Mouse (Mus musculus): ENCODE results near the gene Taf3. TPM values are rescaled to one million over a fixed set of nuclear protein-coding genes. Genes with fewer than 3 reads are reported as not detected.

The Taf3 gene
- polyA plus RNA-seq, 1 experiment: 6.9 TPM

DNA sequence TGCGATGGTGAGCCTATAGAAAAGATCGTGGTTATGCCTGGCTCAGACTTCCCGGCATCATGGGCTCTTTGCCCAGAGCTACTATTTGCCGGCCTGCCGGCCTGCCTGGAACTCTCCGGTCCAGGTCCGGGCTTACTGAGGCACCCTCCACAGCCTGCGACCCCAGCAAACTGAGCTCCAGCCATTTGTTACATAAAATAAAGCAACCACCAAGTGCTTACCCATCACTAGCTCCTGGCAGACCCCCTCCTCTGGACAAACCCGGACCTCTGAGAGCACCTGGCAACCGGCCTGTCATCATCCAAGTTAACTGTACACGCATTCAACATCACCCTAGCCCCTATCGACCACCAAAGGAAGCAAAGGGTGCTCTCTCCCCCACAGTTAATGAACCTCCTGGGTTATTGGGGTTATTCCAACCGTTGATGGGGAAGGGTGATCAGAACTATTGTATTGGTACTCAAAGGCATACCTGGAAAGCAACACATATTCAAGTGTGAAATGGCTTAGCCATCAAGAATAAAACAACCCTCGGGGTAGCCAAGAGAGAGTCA is 163.1 kb downstream of the Taf3 start:
- Histone ChIP-seq H3K36me3 (ENCODE audit: control insufficient read depth, insufficient read depth, low read length) (no peaks in the 10 kb centered on the region), H3K4me3 (ENCODE audit: low read depth, low read length) (no peak overlapping the region), H3K27ac (ENCODE audit: insufficient read depth, low read depth, low read length) (no peak overlapping the region), H3K4me1 (ENCODE audit: control insufficient read depth, insufficient read depth, insufficient read length, low read length) (peaks cover 8% of the 10 kb centered on the region), H3K27me3 (ENCODE audit: control insufficient read depth, insufficient read depth, low read length) (peaks cover 88% of the 10 kb centered on the region)
- TF ChIP-seq POLR2A (IDR thresholded peaks at IDR 0.05; ENCODE audit: low read depth, low read length) (no peak), CTCF (IDR thresholded peaks at IDR 0.05; ENCODE audit: extremely low read depth, insufficient read length, insufficient replicate concordance, low read depth, low read length) (no peak)
- whole genome bisulfite sequencing: 13% methylated on average over 14 of the region's 14 CpGs

DNA sequence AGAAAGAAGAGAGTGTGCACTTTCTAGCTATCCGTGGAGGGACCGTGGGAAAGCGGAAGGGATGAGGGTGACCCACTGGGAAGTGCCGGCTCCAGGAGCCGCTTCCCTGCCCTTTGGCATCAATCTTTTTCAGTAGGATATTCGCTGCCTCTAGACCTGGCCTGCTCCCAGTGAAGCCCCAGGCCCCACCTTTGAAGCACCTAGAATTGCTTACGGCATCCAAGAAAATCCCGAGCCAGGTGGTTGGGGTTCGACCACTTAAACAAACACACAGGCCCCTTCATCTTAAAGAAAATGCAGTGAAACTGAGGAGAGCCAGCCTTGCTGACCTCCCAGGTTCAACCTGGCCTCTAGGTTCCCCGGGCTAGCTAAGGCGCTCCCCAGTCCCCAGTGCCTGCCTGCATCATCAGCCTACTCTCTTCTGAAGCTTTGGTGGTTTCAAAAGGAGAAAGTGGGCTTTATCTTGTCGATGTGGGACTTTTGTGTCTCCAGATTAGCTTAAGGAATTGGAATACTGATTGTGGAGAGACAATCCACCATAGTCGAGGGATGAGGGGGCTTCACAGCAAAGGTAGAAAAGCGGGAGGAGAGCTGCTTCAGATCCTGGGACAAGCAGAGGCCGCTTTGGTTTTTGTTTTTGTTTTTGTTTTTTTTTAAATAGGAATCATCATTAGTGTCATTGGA is 163.7 kb downstream of the Taf3 start:
- Histone ChIP-seq H3K27me3 (ENCODE audit: control insufficient read depth, insufficient read depth, low read length) (peaks cover 89% of the 10 kb centered on the region), H3K4me1 (ENCODE audit: control insufficient read depth, insufficient read depth, insufficient read length, low read length) (peaks cover 8% of the 10 kb centered on the region), H3K27ac (ENCODE audit: insufficient read depth, low read depth, low read length) (no peak overlapping the region), H3K4me3 (ENCODE audit: low read depth, low read length) (no peak overlapping the region), H3K36me3 (ENCODE audit: control insufficient read depth, insufficient read depth, low read length) (no peaks in the 10 kb centered on the region)
- WGBS: 13% methylated on average over 15 of the region's 15 CpGs
- TF ChIP-seq CTCF (IDR thresholded peaks at IDR 0.05; ENCODE audit: extremely low read depth, insufficient read length, insufficient replicate concordance, low read depth, low read length): no peak
- no peak for TF ChIP-seq POLR2A (IDR thresholded peaks at IDR 0.05; ENCODE audit: low read depth, low read length)

DNA sequence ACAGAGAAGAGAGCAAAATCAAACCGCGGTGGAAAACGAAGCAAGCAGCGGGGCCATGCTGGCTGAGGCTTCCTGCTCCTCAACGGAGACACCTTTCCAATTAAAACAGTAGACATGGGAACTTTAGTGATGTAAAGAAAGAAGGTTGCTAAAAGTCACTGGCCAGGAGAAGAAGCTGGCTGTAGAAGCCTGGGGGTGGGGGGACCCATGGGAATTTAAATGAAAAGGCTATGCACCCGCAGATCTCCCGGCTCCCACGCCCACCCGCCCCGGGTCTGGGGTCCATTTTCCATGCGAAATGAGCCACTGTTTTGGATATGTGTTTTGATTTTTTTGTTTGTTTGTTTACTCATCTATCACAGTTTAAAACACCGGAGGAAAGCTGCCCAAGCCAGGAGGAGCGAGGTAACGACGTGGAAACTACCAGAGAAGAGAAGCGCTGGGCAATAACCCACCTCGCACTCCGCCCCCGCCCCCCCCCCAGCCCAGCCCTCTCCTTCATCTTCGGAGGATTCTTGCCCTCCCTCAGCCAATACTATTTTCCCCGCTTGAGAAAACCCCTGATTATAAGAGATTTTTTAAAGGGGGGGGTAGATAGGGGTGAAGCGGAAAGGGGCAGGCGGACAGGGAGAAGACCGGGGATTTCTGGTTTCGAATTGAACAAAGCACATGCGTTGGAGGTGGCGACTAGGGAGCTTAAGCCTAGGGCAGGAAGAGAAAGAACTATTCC is 164.4 kb downstream of the Taf3 start:
- no peak overlapping the region for H3K27ac ChIP-seq (ENCODE audit: insufficient read depth, low read depth, low read length)
- H3K27me3 ChIP-seq (ENCODE audit: control insufficient read depth, insufficient read depth, low read length): peaks cover 88% of the 10 kb centered on the region
- H3K4me1 ChIP-seq (ENCODE audit: control insufficient read depth, insufficient read depth, insufficient read length, low read length): peaks cover 3% of the 10 kb centered on the region; the same call in 1 of the 2 replicates
- 4% methylated on average over 27 of the region's 27 CpGs for WGBS
- TF ChIP-seq POLR2A (IDR thresholded peaks at IDR 0.05; ENCODE audit: low read depth, low read length): no peak
- no peak for TF ChIP-seq CTCF (IDR thresholded peaks at IDR 0.05; ENCODE audit: extremely low read depth, insufficient read length, insufficient replicate concordance, low read depth, low read length)
- no peaks in the 10 kb centered on the region for H3K36me3 ChIP-seq (ENCODE audit: control insufficient read depth, insufficient read depth, low read length)
- no peak overlapping the region for H3K4me3 ChIP-seq (ENCODE audit: low read depth, low read length)

DNA sequence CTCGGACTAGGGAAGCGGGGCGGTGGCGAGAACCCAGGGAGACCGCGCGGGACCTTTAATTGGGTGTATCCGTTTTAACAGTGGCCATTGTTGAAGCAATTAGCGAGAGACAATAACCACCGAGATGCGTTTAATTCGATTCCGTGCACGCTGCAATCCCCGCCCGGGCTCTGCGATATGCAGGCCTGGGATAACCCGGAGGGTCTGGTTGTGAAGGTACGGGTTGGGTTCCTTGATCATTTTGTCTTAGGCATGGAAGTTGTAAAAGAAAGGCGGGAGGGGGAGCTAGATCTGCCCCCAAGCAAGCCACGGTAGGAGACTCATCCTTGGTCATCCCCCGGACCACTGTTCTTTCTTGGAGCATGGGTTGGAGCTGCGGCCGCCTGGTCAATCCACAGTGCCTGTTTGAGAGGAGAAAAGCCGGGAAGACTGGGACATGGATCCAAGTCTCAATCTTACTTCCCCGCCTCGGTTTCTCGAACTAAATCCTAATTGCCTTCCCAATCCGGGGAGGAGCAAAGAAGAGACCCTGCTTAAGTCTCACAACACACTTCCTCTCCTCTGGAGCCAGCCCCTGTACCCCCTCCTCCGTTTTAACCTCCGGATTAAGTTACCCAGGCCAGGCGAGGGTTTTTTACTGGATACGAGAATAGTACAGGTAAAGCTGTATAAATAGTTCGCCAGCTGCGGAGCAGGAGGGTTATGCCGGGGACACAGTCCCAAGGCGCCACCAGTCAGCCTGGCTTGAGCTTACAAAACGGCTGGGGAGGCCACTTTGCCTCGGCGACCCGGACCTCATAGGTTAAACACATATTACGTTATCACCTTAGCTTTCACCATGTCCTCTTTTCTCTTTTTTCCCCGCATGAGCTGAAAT is 165.2 kb downstream of the Taf3 start:
- peaks cover 90% of the 10 kb centered on the region for H3K27me3 ChIP-seq (ENCODE audit: control insufficient read depth, insufficient read depth, low read length)
- WGBS: 3% methylated on average over 43 of the region's 43 CpGs
- H3K4me1 ChIP-seq (ENCODE audit: control insufficient read depth, insufficient read depth, insufficient read length, low read length): peaks cover 2% of the 10 kb centered on the region; the same call in 1 of the 2 replicates
- H3K4me3 ChIP-seq (ENCODE audit: low read depth, low read length): peak overlapping the region; percentile 23; the same call in 1 of the 2 replicates
- H3K36me3 ChIP-seq (ENCODE audit: control insufficient read depth, insufficient read depth, low read length): no peaks in the 10 kb centered on the region
- no peak overlapping the region for H3K27ac ChIP-seq (ENCODE audit: insufficient read depth, low read depth, low read length)
- TF ChIP-seq CTCF (IDR thresholded peaks at IDR 0.05; ENCODE audit: extremely low read depth, insufficient read length, insufficient replicate concordance, low read depth, low read length): 0 out of 2 replicates have a peak, but pooled peaks have one; percentile 4
- no peak for TF ChIP-seq POLR2A (IDR thresholded peaks at IDR 0.05; ENCODE audit: low read depth, low read length)

DNA sequence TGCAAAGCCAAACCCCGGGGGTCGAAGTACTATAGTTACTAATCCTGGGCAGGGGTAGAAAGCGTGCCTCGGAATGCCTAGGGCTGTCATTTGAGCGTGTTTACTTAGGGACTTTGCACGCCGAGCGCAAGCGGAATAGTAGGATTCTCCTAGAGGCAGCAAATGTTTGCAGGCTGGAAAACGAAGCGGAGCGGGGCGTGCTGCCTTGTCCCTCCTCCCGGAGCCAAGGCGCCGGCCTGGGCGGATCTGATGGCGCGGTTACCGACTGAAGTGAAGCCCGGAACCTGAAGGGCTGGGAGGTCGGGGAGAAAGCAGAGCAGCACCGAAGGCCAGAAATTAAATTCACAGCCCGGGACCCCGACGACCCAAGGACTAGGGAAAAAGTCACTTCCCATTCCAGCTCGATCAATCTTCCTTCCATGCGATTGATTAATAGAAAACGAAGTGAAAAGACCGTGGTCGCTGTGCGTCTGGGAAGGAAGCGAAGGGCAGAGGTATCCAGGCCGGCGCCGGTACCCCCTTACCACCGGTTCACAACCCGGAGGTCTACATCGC is 165.9 kb downstream of the Taf3 start:
- H3K36me3 ChIP-seq (ENCODE audit: control insufficient read depth, insufficient read depth, low read length): no peaks in the 10 kb centered on the region
- TF ChIP-seq CTCF (IDR thresholded peaks at IDR 0.05; ENCODE audit: extremely low read depth, insufficient read length, insufficient replicate concordance, low read depth, low read length) (no peak), POLR2A (IDR thresholded peaks at IDR 0.05; ENCODE audit: low read depth, low read length) (no peak)
- no peak overlapping the region for H3K27ac ChIP-seq (ENCODE audit: insufficient read depth, low read depth, low read length)
- H3K4me3 ChIP-seq (ENCODE audit: low read depth, low read length): peak overlapping the region; percentile 23; the same call in 1 of the 2 replicates
- peaks cover 90% of the 10 kb centered on the region for H3K27me3 ChIP-seq (ENCODE audit: control insufficient read depth, insufficient read depth, low read length)
- WGBS: 1% methylated on average over 39 of the region's 39 CpGs
- peaks cover 5% of the 10 kb centered on the region for H3K4me1 ChIP-seq (ENCODE audit: control insufficient read depth, insufficient read depth, insufficient read length, low read length)

DNA sequence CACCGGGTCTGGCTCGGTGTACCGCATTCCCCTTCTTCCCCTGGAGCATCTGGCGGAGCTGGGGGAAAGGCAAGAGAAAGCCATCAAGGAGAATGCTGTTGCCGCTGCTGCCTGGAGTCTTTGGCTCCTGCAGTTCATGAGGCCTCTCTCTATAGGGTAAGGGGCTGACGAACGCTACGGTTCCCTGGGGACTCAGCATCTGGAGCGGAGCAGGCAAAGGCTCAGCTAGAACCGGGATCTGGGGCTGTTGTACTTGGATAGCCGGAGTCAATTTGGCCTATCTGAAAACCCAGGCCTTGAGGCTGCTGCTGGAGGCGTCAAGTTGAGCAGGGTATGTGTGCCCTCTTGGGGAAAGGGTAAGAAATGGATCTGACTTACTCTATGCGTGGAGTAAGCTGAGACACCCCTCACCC is 166.8 kb downstream of the Taf3 start:
- H3K36me3 ChIP-seq (ENCODE audit: control insufficient read depth, insufficient read depth, low read length): no peaks in the 10 kb centered on the region
- WGBS: 9% methylated on average over 13 of the region's 13 CpGs
- H3K4me1 ChIP-seq (ENCODE audit: control insufficient read depth, insufficient read depth, insufficient read length, low read length): peaks cover 8% of the 10 kb centered on the region
- H3K4me3 ChIP-seq (ENCODE audit: low read depth, low read length): no peak overlapping the region
- H3K27me3 ChIP-seq (ENCODE audit: control insufficient read depth, insufficient read depth, low read length): peaks cover 91% of the 10 kb centered on the region
- TF ChIP-seq POLR2A (IDR thresholded peaks at IDR 0.05; ENCODE audit: low read depth, low read length) (no peak), CTCF (IDR thresholded peaks at IDR 0.05; ENCODE audit: extremely low read depth, insufficient read length, insufficient replicate concordance, low read depth, low read length) (no peak)
- no peak overlapping the region for H3K27ac ChIP-seq (ENCODE audit: insufficient read depth, low read depth, low read length)
